Mouse (Mus musculus) ES-E14 (cell line): ENCODE measurements at regions not wholly inside any gene's neighbourhood (a gene's known extent, or its start where the extent isn't known, plus 50 kb on each side); places are given as distances from the start of the nearest gene placed in this dataset.

ENCODE experiments used
- CHD2 ChIP-seq: IDR thresholded peaks from 2 replicates; pipeline ENCODE4 v1.6.1; 2014; ENCODE audit warnings: mild to moderate bottlenecking, low read depth, low read length, inconsistent platforms
- MAFK ChIP-seq: IDR thresholded peaks from 2 replicates; pipeline ENCODE4 v1.6.1; 2014; ENCODE audit warnings: mild to moderate bottlenecking, low read depth, low read length, inconsistent platforms; ENCODE audit not compliant: insufficient read depth
- ZC3H11A ChIP-seq: IDR thresholded peaks from 2 replicates; pipeline ENCODE4 v1.6.1; 2012; ENCODE audit warnings: low read depth, mild to moderate bottlenecking, inconsistent platforms, low read length, borderline replicate concordance
- ZNF384 ChIP-seq: IDR thresholded peaks from 2 replicates; pipeline ENCODE4 v1.6.1; 2012; ENCODE audit warnings: low read depth, low read length, inconsistent platforms

DNA sequence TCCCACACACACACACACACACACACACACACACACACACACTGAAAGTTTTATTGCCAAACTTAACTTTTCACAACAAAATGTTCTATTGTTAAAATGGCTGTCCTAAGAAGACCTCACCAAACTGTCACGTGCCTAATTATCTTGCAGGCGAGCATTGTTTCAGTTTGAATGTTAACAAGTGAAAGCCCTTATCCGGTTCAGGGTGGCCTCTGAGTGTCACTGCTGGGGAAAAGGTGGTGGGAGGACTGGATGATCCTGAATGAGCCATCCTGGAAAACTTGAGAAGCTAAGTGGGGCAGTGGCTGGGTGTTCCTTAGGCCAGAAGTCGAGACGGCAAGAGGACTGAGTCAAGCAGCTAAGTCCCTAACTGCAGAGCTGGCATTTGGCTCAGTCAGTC lies 94.9 kb downstream of the Snx18 start:
- TF ChIP-seq ZC3H11A (no peak), MAFK (no peak), CHD2 (no peak), ZNF384 (no peak)
